Mouse (Mus musculus) liver, postnatal 0 days (tissue): ENCODE measurements around the gene Rasgef1b.

ENCODE experiments used
- CTCF ChIP-seq: sonication (generic); IDR thresholded peaks from 2 replicates; pipeline ENCODE4 v1.5.1; 2016; ENCODE audit warnings: antibody characterized with exemption, low read depth
- EP300 ChIP-seq: IDR thresholded peaks from 2 replicates; pipeline ENCODE4 v1.6.1; 2016; ENCODE audit warnings: antibody characterized with exemption, low read depth, mild to moderate bottlenecking

- no peak for TF ChIP-seq CTCF
- TF ChIP-seq EP300 = no peak
Observed at GRCm38 (mm10) chr5:99183637-99184036, 545.2 kb downstream of the Rasgef1b start.
